Mouse (Mus musculus) lung, postnatal 0 days (tissue): ENCODE data around the gene Mrpl23. TPM values are rescaled to one million over a fixed set of nuclear protein-coding genes. Genes with fewer than 3 reads are reported as not detected.

Experiments used
- ATAC-seq: fragments of 200-750 bp; cut with Nextera tagmentation; 2 replicates; pipeline ENCODE4 v1.8.0; 2017; ENCODE audit warnings: moderate library complexity
- DNase-seq: peaks from one replicate; pipeline ENCODE4 v3.0.0-alpha.2; 2016; ENCODE audit warnings: low spot score
- H3K27ac ChIP-seq: fragments of 300-500 bp; sonication (generic); 2 replicates; pipeline ENCODE4 v1.5.1; 2014; ENCODE audit warnings: antibody characterized with exemption, mild to moderate bottlenecking, low read length, mixed read lengths
- H3K27me3 ChIP-seq: fragments of 300-500 bp; sonication (generic); replicated peaks from 2 replicates; pipeline ENCODE4 v1.6.1; 2014; ENCODE audit warnings: low read length, mixed read lengths; ENCODE audit not compliant: insufficient read depth
- H3K36me3 ChIP-seq: fragments of 300-500 bp; sonication (generic); 2 replicates; pipeline ENCODE4 v1.6.1; 2014; ENCODE audit warnings: low read length, mixed read lengths; ENCODE audit not compliant: insufficient read depth
- H3K4me1 ChIP-seq: fragments of 300-500 bp; sonication (generic); 2 replicates; pipeline ENCODE4 v1.6.1; 2014; ENCODE audit warnings: antibody characterized with exemption, low read depth, low read length, mixed read lengths; ENCODE audit not compliant: insufficient read depth
- H3K4me2 ChIP-seq: fragments of 300-500 bp; sonication (generic); replicated peaks from 2 replicates; pipeline ENCODE4 v1.6.1; 2014; ENCODE audit warnings: low read depth, mild to moderate bottlenecking, low read length, moderate library complexity, mixed read lengths
- H3K4me3 ChIP-seq: fragments of 300-500 bp; sonication (generic); 2 replicates; pipeline ENCODE4 v1.5.1; 2014; ENCODE audit warnings: low read depth, low read length
- H3K9ac ChIP-seq: fragments of 300-500 bp; sonication (generic); replicated peaks from 2 replicates; pipeline ENCODE4 v1.6.1; 2014; ENCODE audit warnings: low read depth, mild to moderate bottlenecking
- H3K9me3 ChIP-seq: fragments of 300-500 bp; sonication (generic); 2 replicates; pipeline ENCODE4 v1.6.1; 2016; ENCODE audit warnings: low read length, mixed read lengths
- CTCF ChIP-seq: IDR thresholded peaks from 2 replicates; pipeline ENCODE4 v1.5.1; 2016; ENCODE audit warnings: antibody characterized with exemption, mild to moderate bottlenecking
- EP300 ChIP-seq: IDR thresholded peaks from 2 replicates; pipeline ENCODE4 v1.6.1; 2016; ENCODE audit warnings: antibody characterized with exemption, mild to moderate bottlenecking, control low read depth
- WGBS: fragments of 180-500 bp; shearing (Covaris S2); extraction: QIAGEN DNeasy Blood & Tissue Kit; methylation state at CpG from one replicate; pipeline ENCODE4 v1.1.7; 2014; 5-methylcytosine and 5-hydroxymethylcytosine counted together
- polyA plus RNA-seq: library from polyadenylated mRNA; unstranded; fragments of >200 nt; fragmentation: Nextera tagmentation; extraction: Ambion mirVana; gene quantifications from 2 replicates; pipeline ENCODE4 v1.2.1, GENCODE M21; 2015

Mrpl23 gene
- polyA plus RNA-seq, 1 experiment from 2014 or later, result 15.7 TPM

DNA sequence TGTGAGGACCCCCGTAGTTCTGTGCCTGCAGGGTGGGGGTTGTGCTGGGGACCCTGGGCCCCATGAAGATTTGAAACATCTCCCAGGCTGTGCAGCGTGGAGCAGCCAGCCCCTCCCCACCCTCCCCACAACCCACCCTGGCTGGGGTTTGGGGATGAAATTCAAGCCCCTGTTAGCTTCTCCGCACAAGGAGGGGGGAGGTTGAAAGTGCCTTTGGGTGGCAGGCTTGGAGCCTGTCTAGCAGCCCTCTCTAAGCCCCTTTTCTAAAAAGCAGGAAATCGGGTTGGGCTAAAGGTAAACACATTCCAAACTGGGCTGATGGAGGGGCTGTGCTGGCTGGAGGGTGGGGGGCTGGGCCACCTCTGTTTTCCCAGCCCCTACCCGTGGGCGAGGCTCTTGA, 40.5 kb downstream of the Mrpl23 start:
- ATAC-seq (no peak), DNase-seq (no peak)
- H3K27me3 ChIP-seq, result no peaks in the 10 kb centered on the region
- no peaks in the 10 kb centered on the region for H3K36me3 ChIP-seq
- H3K4me1 ChIP-seq, result peaks cover 3% of the 10 kb centered on the region; the same call in 1 of the 2 replicates
- no peaks in the 10 kb centered on the region for H3K9me3 ChIP-seq
- H3K4me3 ChIP-seq, result no peak overlapping the region
- WGBS, result 28% methylated on average over 6 of the region's 6 CpGs
- H3K9ac ChIP-seq, result no peak overlapping the region
- H3K27ac ChIP-seq, result no peak overlapping the region
- no peak for TF ChIP-seq CTCF
- no peak for TF ChIP-seq EP300
- no peak overlapping the region for H3K4me2 ChIP-seq

DNA sequence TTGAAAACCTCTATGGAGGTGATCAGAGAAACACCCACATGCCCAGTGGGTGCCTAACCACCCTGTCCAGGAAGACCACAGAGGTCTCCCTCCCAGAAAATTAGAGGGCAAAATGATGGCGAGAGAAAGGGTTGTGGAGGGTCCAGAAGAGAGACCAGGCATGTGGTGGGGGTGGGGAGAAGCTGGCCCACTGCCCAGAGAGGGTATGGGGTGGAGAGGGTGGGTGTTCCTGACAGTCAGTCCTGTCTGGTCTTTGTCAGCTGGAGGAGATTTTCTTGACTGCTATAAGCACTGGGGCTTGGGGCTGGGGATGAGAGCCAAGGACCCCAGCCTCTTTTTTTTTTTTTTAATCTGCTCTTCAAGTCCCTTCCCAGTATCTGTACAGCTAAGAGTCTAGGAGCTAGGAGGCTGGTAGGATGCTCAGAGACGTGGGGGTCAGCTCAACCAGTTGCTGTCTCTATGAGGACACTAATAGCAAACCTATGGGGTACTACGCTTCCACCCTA, 41.7 kb downstream of the Mrpl23 start:
- Histone ChIP-seq H3K4me1 (peaks cover 3% of the 10 kb centered on the region; the same call in 1 of the 2 replicates), H3K4me3 (no peak overlapping the region)
- 53% methylated on average over 3 of the region's 3 CpGs for WGBS

DNA sequence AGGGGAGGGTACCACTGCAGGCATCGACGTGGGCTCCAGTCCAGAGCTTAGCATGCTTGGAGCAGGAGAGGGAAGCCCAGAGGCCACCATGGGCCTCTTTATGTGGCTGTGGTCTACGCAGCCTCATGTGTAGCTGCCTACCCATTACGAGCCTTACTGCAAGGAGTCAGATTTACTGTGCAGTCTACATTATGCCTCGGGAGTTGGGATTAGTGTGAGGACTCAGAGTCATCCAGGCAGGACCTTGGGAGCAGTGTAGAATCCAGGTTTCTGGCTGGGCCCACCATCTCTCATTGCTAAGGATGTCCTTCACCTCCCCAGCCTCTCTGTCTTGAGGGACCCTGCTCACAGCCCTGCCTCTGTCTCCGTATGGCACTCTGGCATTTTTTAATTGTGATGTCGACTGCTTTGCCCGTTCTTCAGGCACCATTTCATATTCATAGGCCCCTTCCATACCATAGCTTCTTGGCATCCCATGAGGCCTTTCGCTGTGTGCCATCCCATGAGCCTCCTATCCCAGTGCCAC, 42.4 kb downstream of the Mrpl23 start:
- Histone ChIP-seq H3K9me3 (no peaks in the 10 kb centered on the region), H3K27ac (no peak overlapping the region), H3K36me3 (no peaks in the 10 kb centered on the region), H3K4me2 (no peak overlapping the region), H3K9ac (no peak overlapping the region), H3K4me3 (no peak overlapping the region), H3K4me1 (peaks cover 3% of the 10 kb centered on the region; the same call in 1 of the 2 replicates), H3K27me3 (no peaks in the 10 kb centered on the region)
- no peak for ATAC-seq
- DNase-seq, result no peak
- WGBS, result 58% methylated on average over 9 of the region's 9 CpGs
- TF ChIP-seq CTCF (no peak), EP300 (no peak)

More for the DNA sequence above, 41.7 kb downstream of the Mrpl23 start:
- no peak for TF ChIP-seq EP300
- no peak for TF ChIP-seq CTCF
- no peak overlapping the region for H3K9ac ChIP-seq
- H3K4me2 ChIP-seq, result no peak overlapping the region
- no peak for DNase-seq
- no peaks in the 10 kb centered on the region for H3K9me3 ChIP-seq
- H3K27ac ChIP-seq, result no peak overlapping the region
- H3K36me3 ChIP-seq, result no peaks in the 10 kb centered on the region
- ATAC-seq, result no peak
- H3K27me3 ChIP-seq, result no peaks in the 10 kb centered on the region

DNA sequence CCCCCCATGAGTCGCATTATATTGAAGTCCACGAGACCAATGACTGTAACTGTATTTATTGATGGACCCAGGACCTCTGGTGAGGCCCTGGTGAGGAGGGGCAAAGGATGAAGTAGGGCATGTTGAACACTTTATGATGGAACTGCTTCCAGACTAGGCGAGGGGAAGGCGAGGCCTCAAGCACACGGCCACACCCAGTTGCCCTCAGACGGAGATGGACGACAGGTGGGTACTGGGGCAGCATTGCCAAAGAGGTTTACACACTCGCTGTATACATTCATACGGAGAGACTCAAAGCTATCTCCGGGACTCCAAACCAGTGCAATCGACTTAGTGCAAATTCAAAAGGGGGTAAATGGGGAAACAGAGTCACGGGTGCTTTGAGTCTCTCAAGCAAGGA, 43.0 kb downstream of the Mrpl23 start:
- Histone ChIP-seq H3K9ac (no peak overlapping the region), H3K36me3 (no peaks in the 10 kb centered on the region), H3K9me3 (no peaks in the 10 kb centered on the region), H3K4me3 (no peak overlapping the region), H3K4me1 (peaks cover 3% of the 10 kb centered on the region; the same call in 1 of the 2 replicates), H3K4me2 (no peak overlapping the region), H3K27me3 (no peaks in the 10 kb centered on the region), H3K27ac (no peak overlapping the region)
- 77% methylated on average over 12 of the region's 12 CpGs for WGBS
- TF ChIP-seq EP300 (no peak), CTCF (no peak)
- no peak for DNase-seq
- ATAC-seq, result no peak

DNA sequence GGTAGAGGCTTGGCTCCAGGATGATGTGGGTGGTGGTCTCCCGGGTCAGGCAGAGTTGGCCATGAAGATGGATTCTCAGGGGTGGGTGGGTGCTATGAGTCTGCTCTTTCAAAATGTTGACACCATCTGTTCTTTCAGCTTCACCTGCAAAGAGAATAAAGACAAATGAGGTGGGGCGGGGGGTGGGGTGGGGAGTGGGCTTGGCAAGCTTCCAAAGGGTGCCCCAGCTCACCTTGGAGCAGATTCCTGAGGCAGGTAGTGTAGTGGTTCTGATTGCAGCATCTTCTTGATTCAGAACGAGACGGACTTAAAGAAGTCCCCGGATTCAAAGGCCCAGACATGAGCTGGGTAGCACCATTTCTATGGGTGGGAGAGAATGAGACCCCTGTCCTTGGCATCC, 43.5 kb downstream of the Mrpl23 start:
- ATAC-seq, result no peak
- Histone ChIP-seq H3K36me3 (no peaks in the 10 kb centered on the region), H3K27me3 (no peaks in the 10 kb centered on the region), H3K4me2 (no peak overlapping the region), H3K9ac (no peak overlapping the region), H3K27ac (no peak overlapping the region), H3K4me1 (peaks cover 3% of the 10 kb centered on the region; the same call in 1 of the 2 replicates), H3K4me3 (no peak overlapping the region), H3K9me3 (no peaks in the 10 kb centered on the region)
- no peak for TF ChIP-seq CTCF
- TF ChIP-seq EP300, result no peak
- no peak for DNase-seq
- 60% methylated on average over 5 of the region's 5 CpGs for WGBS

DNA sequence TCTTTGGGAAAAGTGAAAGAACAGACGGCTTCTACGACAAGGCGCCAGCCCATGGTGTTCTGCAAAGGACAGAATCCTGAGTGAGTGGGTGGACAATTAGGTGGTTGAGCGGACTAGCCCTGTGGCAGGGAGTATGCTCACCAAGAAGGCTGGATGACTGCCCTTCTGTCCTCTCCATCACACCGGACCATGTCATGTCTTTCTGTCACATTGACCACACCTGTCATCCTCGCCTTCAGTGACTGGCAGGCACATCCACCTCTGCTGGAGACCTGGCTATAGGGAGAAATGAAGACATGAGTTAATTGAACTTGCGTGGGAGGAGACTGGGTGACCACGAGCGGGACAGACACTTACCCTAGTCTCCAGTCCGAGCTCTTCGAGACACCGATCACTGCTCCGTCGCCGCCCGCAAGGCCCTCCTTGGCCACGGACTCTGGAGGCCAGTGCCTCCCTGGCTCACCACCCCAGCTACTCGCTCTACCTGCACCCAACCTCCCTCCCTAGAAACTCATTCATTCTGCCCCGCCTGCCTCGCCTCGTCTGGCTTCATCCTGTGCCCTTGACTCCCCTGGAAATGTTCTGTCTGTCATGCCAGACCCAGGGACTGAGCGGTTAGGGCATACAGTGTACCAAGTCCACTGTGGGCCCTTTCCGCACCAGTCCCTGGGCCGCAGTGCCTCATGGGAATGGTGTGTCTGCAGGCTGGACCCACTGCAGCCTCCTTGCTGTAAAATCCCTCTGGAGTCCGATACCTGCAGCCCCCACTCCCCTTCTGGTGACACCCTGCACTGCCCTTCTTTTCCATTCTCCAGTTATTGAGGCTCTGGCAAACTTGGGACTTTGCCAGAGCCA, 44.2 kb downstream of the Mrpl23 start:
- 48% methylated on average over 25 of the region's 25 CpGs for WGBS
- H3K27me3 ChIP-seq, result no peaks in the 10 kb centered on the region
- no peak for TF ChIP-seq EP300
- no peak for TF ChIP-seq CTCF
- peak overlapping the region; percentile 50; the same call in 1 of the 2 replicates for H3K4me2 ChIP-seq
- no peaks in the 10 kb centered on the region for H3K9me3 ChIP-seq
- H3K9ac ChIP-seq, result no peak overlapping the region
- DNase-seq, result no peak
- no peak overlapping the region for H3K27ac ChIP-seq
- no peak overlapping the region; the same call in 1 of the 2 replicates for H3K4me3 ChIP-seq
- H3K36me3 ChIP-seq, result no peaks in the 10 kb centered on the region
- ATAC-seq, result no peak
- H3K4me1 ChIP-seq, result peaks cover 3% of the 10 kb centered on the region; the same call in 1 of the 2 replicates
